Mouse (Mus musculus): ENCODE data around the gene Tnrc6b. TPM values are rescaled to one million over a fixed set of nuclear protein-coding genes. Genes with fewer than 3 reads are reported as not detected.
"Not testable (repeated sequence)": the region's sequence is repeated elsewhere in the genome, so short reads cannot be mapped to it uniquely, and the experiment has no call there.

The Tnrc6b gene
- polyA plus RNA-seq, 1 experiment, result 13.3 TPM

DNA sequence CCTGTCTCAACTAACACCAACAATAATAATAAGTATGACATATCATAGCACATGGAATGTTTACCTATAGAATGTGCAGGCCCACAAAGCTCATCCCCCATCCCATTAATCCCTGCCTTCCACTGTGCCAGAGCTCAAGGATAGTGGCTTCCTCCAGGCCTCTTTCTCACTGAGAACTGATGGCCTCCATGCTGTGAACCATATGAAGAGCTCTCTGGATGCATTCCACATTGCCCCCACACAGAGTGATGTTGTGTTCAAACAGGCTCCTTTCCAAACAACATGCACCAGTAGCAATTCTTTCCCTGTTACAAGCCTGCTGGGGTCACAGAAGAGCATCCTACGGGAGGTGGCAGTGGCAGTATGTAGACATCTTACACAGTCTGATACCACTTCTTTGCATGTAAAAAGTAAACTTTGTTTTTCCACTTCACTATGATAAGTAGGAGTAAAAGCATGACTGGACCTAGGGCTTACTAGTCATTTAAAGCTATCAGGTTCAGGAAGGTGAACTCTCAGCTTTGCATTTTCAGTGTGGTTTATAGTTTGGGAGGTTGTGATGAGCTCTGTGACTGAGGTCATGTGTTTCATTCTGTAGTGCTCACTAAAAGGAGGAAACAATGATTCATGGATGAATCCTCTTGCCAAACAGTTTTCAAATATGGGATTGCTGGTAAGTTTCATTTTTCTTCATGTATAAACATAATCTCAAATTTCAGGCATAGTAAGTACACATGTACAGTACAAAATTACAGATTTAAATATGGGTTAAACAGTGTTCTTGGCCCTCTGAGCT is 175.4 kb downstream of the Tnrc6b start:
- Histone ChIP-seq H3K27me3 (ENCODE audit: control insufficient read depth, insufficient read depth, low read length) (no peaks in the 10 kb centered on the region), H3K36me3 (ENCODE audit: control insufficient read depth, insufficient read depth, low read length) (peaks cover 58% of the 10 kb centered on the region), H3K4me3 (ENCODE audit: low read depth, low read length) (no peak overlapping the region), H3K27ac (ENCODE audit: insufficient read depth, low read depth, low read length) (no peak overlapping the region), H3K4me1 (ENCODE audit: control insufficient read depth, insufficient read depth, insufficient read length, low read length) (no peaks in the 10 kb centered on the region)
- no peak for TF ChIP-seq POLR2A (IDR thresholded peaks at IDR 0.05; ENCODE audit: low read depth, low read length)
- TF ChIP-seq CTCF (IDR thresholded peaks at IDR 0.05; ENCODE audit: extremely low read depth, insufficient read length, insufficient replicate concordance, low read depth, low read length), result no peak
- WGBS, result 80% methylated on average over 1 of the region's 1 CpGs

DNA sequence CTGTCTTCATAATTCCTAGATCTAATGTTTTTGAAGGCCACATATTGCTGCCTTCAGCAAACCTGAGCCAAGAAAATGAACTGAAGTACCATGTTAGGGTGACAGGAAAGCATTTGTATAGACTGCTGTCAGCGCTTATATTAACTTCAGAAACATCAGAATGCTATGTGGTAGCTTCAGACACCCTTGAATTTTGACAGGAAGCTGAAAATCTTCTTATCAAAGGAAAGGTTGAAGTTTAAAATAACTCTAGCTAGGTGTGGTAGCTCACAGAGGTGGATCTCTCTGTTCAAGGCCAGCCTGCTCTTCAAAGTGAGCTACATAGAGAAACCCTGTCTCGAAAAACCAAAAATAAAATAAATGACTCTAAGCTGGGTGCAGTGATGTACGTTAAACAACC is 181.2 kb downstream of the Tnrc6b start:
- H3K27ac ChIP-seq (ENCODE audit: insufficient read depth, low read depth, low read length), result no peak overlapping the region
- H3K27me3 ChIP-seq (ENCODE audit: control insufficient read depth, insufficient read depth, low read length), result no peaks in the 10 kb centered on the region
- H3K4me1 ChIP-seq (ENCODE audit: control insufficient read depth, insufficient read depth, insufficient read length, low read length), result no peaks in the 10 kb centered on the region
- no peak overlapping the region for H3K4me3 ChIP-seq (ENCODE audit: low read depth, low read length)
- WGBS, result 93% methylated on average over 3 of the region's 3 CpGs
- peaks cover 49% of the 10 kb centered on the region for H3K36me3 ChIP-seq (ENCODE audit: control insufficient read depth, insufficient read depth, low read length)
- TF ChIP-seq CTCF (IDR thresholded peaks at IDR 0.05; ENCODE audit: extremely low read depth, insufficient read length, insufficient replicate concordance, low read depth, low read length) (no peak), POLR2A (IDR thresholded peaks at IDR 0.05; ENCODE audit: low read depth, low read length) (no peak)

DNA sequence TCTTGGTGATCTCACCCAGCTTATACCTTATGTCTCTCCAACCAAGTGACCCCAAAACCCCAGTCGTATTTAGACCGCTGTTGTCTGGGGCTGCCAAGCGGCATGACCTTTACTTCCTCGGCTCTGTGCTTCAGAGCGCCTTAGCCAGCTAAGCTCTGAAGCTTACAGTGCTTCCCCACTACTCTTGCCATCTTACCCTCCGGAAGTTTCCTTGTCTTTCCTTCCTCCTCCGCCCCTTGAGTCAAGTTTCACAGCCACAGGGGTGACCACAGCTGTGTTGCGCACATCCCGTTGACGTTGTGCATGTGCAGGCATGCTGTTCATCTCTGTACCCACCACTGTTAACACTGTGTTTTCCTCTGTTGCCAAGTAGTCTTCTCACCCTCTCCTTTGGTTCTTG is 185.6 kb downstream of the Tnrc6b start:
- no peak overlapping the region for H3K27ac ChIP-seq (ENCODE audit: insufficient read depth, low read depth, low read length)
- WGBS, result 82% methylated on average over 10 of the region's 10 CpGs
- H3K4me1 ChIP-seq (ENCODE audit: control insufficient read depth, insufficient read depth, insufficient read length, low read length), result no peaks in the 10 kb centered on the region
- H3K36me3 ChIP-seq (ENCODE audit: control insufficient read depth, insufficient read depth, low read length), result peaks cover 35% of the 10 kb centered on the region
- TF ChIP-seq CTCF (IDR thresholded peaks at IDR 0.05; ENCODE audit: extremely low read depth, insufficient read length, insufficient replicate concordance, low read depth, low read length) (no peak), POLR2A (IDR thresholded peaks at IDR 0.05; ENCODE audit: low read depth, low read length) (no peak)
- no peak overlapping the region for H3K4me3 ChIP-seq (ENCODE audit: low read depth, low read length)
- H3K27me3 ChIP-seq (ENCODE audit: control insufficient read depth, insufficient read depth, low read length), result no peaks in the 10 kb centered on the region

DNA sequence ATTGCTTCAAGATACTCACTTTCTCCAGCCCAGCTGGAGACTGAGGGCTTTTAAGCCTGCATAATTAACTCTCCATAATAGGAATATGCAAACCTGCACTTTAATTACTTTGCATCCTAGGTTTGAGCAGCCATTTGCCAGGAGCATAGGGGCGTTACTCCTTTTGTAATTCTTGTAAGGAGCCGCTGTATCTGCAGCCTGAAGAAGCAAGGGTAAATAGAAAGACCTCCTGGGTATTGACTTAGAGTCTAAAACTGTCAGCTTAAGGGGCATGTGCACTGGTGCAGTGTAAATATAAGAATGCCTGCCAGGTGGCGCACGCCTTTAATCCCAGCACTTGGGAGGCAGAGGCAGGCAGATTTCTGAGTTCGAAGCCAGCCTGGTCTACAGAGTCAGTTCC is 186.8 kb downstream of the Tnrc6b start:
- no peaks in the 10 kb centered on the region for H3K4me1 ChIP-seq (ENCODE audit: control insufficient read depth, insufficient read depth, insufficient read length, low read length)
- no peak for TF ChIP-seq CTCF (IDR thresholded peaks at IDR 0.05; ENCODE audit: extremely low read depth, insufficient read length, insufficient replicate concordance, low read depth, low read length)
- TF ChIP-seq POLR2A (IDR thresholded peaks at IDR 0.05; ENCODE audit: low read depth, low read length), result no peak
- no peaks in the 10 kb centered on the region for H3K27me3 ChIP-seq (ENCODE audit: control insufficient read depth, insufficient read depth, low read length)
- H3K4me3 ChIP-seq (ENCODE audit: low read depth, low read length), result no peak overlapping the region
- no peak overlapping the region for H3K27ac ChIP-seq (ENCODE audit: insufficient read depth, low read depth, low read length)
- 94% methylated on average over 5 of the region's 5 CpGs for WGBS
- peaks cover 41% of the 10 kb centered on the region for H3K36me3 ChIP-seq (ENCODE audit: control insufficient read depth, insufficient read depth, low read length)

DNA sequence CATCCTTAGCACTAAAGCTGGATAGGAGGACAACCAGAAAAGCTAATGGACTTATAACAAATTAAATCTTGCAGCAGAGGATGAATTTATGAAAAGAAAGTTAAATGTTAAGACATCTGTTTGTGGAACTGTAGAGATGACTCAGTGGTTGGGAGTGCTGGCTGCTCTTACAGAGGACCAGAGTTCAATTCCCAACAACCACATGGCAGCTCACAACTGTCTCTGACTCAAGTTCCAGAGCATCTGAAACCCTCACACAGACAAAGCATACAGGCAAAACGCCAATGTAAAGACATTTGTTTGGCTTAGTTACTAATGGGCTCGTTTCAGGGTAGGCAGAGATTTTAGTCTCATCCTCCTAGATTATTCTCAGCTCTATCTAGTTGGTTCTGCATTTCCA is 188.7 kb downstream of the Tnrc6b start:
- H3K4me1 ChIP-seq (ENCODE audit: control insufficient read depth, insufficient read depth, insufficient read length, low read length), result no peaks in the 10 kb centered on the region
- TF ChIP-seq CTCF (IDR thresholded peaks at IDR 0.05; ENCODE audit: extremely low read depth, insufficient read length, insufficient replicate concordance, low read depth, low read length) (no peak), POLR2A (IDR thresholded peaks at IDR 0.05; ENCODE audit: low read depth, low read length) (no peak)
- H3K27ac ChIP-seq (ENCODE audit: insufficient read depth, low read depth, low read length), result no peak overlapping the region
- no peak overlapping the region for H3K4me3 ChIP-seq (ENCODE audit: low read depth, low read length)
- H3K27me3 ChIP-seq (ENCODE audit: control insufficient read depth, insufficient read depth, low read length), result no peaks in the 10 kb centered on the region
- 74% methylated on average over 2 of the region's 2 CpGs for WGBS
- peaks cover 43% of the 10 kb centered on the region for H3K36me3 ChIP-seq (ENCODE audit: control insufficient read depth, insufficient read depth, low read length)

DNA sequence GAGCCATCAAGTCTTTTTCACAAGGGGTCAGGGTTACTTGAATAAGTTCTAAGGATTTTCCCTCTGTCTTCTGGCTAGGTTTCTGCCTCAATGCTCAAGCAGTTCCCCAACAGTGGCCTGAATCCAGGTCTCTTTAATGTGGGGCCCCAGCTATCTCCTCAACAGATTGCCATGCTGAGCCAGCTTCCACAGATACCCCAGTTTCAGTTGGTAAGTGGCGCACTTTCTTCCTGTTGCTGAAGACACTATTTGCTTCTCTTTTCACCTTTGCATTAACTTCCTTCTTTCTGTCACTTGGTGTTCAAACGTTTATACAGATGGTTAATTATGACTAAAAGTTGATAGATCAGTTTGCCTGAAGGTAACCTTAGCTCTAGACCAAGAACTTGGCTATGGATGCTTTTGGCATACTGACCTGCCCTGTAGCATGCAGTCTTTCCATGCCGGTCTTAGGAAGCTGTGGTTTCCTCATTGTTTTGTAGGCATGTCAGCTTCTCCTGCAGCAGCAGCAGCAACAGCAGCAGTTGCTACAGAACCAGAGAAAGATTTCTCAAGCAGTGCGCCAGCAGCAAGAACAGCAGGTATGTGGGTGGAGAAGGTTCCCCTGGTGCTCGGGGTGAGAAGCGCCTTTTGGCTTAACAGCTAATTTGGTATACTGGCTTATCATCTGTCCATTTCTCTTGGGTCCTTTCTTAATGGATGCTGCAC is 190.8 kb downstream of the Tnrc6b start:
- Histone ChIP-seq H3K27me3 (ENCODE audit: control insufficient read depth, insufficient read depth, low read length) (no peaks in the 10 kb centered on the region), H3K4me3 (ENCODE audit: low read depth, low read length) (no peak overlapping the region), H3K27ac (ENCODE audit: insufficient read depth, low read depth, low read length) (no peak overlapping the region), H3K4me1 (ENCODE audit: control insufficient read depth, insufficient read depth, insufficient read length, low read length) (no peaks in the 10 kb centered on the region), H3K36me3 (ENCODE audit: control insufficient read depth, insufficient read depth, low read length) (peaks cover 45% of the 10 kb centered on the region)
- 80% methylated on average over 6 of the region's 6 CpGs for WGBS
- no peak for TF ChIP-seq POLR2A (IDR thresholded peaks at IDR 0.05; ENCODE audit: low read depth, low read length)
- no peak for TF ChIP-seq CTCF (IDR thresholded peaks at IDR 0.05; ENCODE audit: extremely low read depth, insufficient read length, insufficient replicate concordance, low read depth, low read length)

DNA sequence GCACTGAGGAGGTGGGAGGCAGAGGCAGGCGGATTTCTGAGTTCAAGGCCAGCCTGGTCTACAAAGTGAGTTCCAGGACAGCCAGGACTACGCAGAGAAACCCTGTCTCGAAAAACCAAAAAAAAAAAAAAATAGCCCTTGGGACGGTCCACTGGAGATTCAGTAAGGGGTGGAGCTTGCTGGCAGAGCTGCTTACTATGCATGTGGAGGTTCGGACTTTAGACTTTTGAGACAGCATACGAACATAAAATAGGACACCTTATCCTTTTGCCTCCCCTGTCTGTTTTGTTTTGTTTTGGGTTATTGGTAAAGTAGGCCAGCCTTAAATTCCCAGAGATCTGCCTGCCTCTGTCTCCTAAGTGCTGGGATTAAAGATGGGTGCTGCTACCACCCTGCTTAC is 193.7 kb downstream of the Tnrc6b start:
- not testable (repeated sequence) for H3K27ac ChIP-seq (ENCODE audit: insufficient read depth, low read depth, low read length); H3K4me1 ChIP-seq (ENCODE audit: control insufficient read depth, insufficient read depth, insufficient read length, low read length); H3K27me3 ChIP-seq (ENCODE audit: control insufficient read depth, insufficient read depth, low read length); H3K4me3 ChIP-seq (ENCODE audit: low read depth, low read length)
- 83% methylated on average over 6 of the region's 6 CpGs for WGBS
- H3K36me3 ChIP-seq (ENCODE audit: control insufficient read depth, insufficient read depth, low read length), result peaks cover 47% of the 10 kb centered on the region
